Mouse (Mus musculus) adrenal gland, postnatal 36 days (tissue): ENCODE results near the gene Galnt15. TPM values are rescaled to one million over a fixed set of nuclear protein-coding genes. Genes with fewer than 3 reads are reported as not detected.

Experiments used
- DNase-seq, 2 experiments: peaks; one replicate each; pipeline ENCODE4 v3.0.0; 2021; ENCODE audit warnings: mixed read lengths in 1 of 2
- total RNA-seq, 2 experiments: library from RNA; stranded (reverse); gene quantifications; 2 replicates each; pipeline ENCODE4 v1.2.3; 2021

The Galnt15 gene
- total RNA-seq, 2 experiments from 2014 or later: 5.3 to 9.9 TPM

GRCm38 (mm10) chr14:32036482-32036881, 7.7 kb downstream of the Galnt15 start:
- peak; percentile 82 to 83 for DNase-seq

GRCm38 (mm10) chr14:32037661-32038252, 9.0 kb downstream of the Galnt15 start:
- peak in 1 of 2 experiments; percentile 49 for DNase-seq

- no peak for DNase-seq
These were observed 13.3 kb downstream of the Galnt15 start for GRCm38 (mm10) chr14:32042108-32042507.

GRCm38 (mm10) chr14:32046357-32046756, 17.6 kb downstream of the Galnt15 start:
- DNase-seq: no peak

GRCm38 (mm10) chr14:32050171-32050570, 21.4 kb downstream of the Galnt15 start:
- peak; percentile 29 to 42 for DNase-seq

GRCm38 (mm10) chr14:32053895-32054294, 25.1 kb downstream of the Galnt15 start:
- no peak for DNase-seq

- DNase-seq: no peak
These were observed 26.0 kb downstream of the Galnt15 start for GRCm38 (mm10) chr14:32054788-32055187.

- DNase-seq: no peak
These were observed 27.0 kb downstream of the Galnt15 start for GRCm38 (mm10) chr14:32055781-32056180.

- peak; percentile 33 to 42 for DNase-seq
These were observed 27.9 kb downstream of the Galnt15 start for GRCm38 (mm10) chr14:32056675-32057074.

- no peak for DNase-seq
These were observed 28.9 kb downstream of the Galnt15 start for GRCm38 (mm10) chr14:32057664-32058063.

- no peak for DNase-seq
These were observed 32.6 kb downstream of the Galnt15 start for GRCm38 (mm10) chr14:32061398-32061797.

- DNase-seq: no peak
These were observed 44.0 kb downstream of the Galnt15 start for GRCm38 (mm10) chr14:32072807-32073206.

- peak; percentile 56 to 69 for DNase-seq
These were observed 44.5 kb downstream of the Galnt15 start for GRCm38 (mm10) chr14:32073211-32073685.

- no peak for DNase-seq
These were observed 45.1 kb downstream of the Galnt15 start for GRCm38 (mm10) chr14:32073901-32074300.

GRCm38 (mm10) chr14:32076896-32077575, 48.2 kb downstream of the Galnt15 start:
- DNase-seq: peak; percentile 66 to 79

GRCm38 (mm10) chr14:32081026-32081425, 52.2 kb downstream of the Galnt15 start:
- DNase-seq: no peak

- no peak for DNase-seq
These were observed 54.1 kb downstream of the Galnt15 start for GRCm38 (mm10) chr14:32082891-32083290.

- no peak for DNase-seq
These were observed 54.7 kb downstream of the Galnt15 start for GRCm38 (mm10) chr14:32083466-32083865.

- DNase-seq: peak; percentile 91 to 92
These were observed 56.1 kb downstream of the Galnt15 start, which contains the start of gene Oxnad1 for GRCm38 (mm10) chr14:32084761-32085485. Gene Oxnad1 (plus strand): TSS chr14:32085374.

- peak; percentile 99 for DNase-seq
These were observed 56.9 kb downstream of the Galnt15 start, which contains the start of gene Dph3 for GRCm38 (mm10) chr14:32085486-32086201. Gene Dph3 (minus strand): TSS chr14:32085729.

- peak in 1 of 2 experiments; percentile 13 for DNase-seq
These were observed 57.4 kb downstream of the Galnt15 start for GRCm38 (mm10) chr14:32086226-32086625.
